Mouse (Mus musculus) spleen, adult 2 months (tissue): ENCODE results near the gene Tmco3.

Experiments used
- CTCF ChIP-seq: fragments of 200-500 bp; IDR thresholded peaks from 2 replicates; pipeline ENCODE4 v1.5.1; 2011; ENCODE audit warnings: mild to moderate bottlenecking, inconsistent platforms; ENCODE audit not compliant: insufficient read depth, insufficient read length, insufficient replicate concordance; ENCODE audit errors: extremely low read depth
- POLR2A ChIP-seq: fragments of 200-500 bp; IDR thresholded peaks from 2 replicates; pipeline ENCODE4 v1.6.1; 2011; ENCODE audit warnings: low read depth, low read length, inconsistent platforms

DNA sequence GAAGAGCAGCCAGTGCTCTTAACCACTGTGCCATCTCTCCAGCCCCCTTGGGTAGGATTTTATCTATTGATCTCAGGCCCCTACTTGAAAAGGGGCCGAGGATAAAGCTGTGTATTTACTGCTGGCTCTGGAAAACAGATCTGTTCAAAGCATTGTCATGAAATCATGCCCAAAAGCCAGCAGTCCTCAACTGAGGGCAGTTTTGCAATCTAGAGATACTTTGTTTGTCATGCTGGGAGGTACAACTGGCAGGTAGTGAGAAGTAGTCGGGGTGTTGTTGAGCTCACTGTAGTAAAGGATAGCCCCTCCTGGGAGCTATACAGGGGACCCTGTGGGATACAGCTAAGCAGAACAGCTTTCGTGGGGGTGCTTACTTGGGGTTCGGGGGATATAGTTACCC lies 65.9 kb downstream of the Tmco3 start:
- no peak for TF ChIP-seq POLR2A
- no peak for TF ChIP-seq CTCF
